Mouse (Mus musculus) forebrain, embryonic 11.5 days (tissue): ENCODE data around the gene Rhox3h. TPM values are rescaled to one million over a fixed set of nuclear protein-coding genes. Genes with fewer than 3 reads are reported as not detected.
"Not testable (repeated sequence)": the region's sequence is repeated elsewhere in the genome, so short reads cannot be mapped to it uniquely, and the experiment has no call there.

ENCODE experiments used
- ATAC-seq: fragments of 200-750 bp; cut with Nextera tagmentation; replicated peaks from 2 replicates; pipeline ENCODE4 v1.8.0; 2017; ENCODE audit warnings: moderate TSS enrichment; ENCODE audit not compliant: low FRiP score
- DNase-seq: peaks from one replicate; pipeline ENCODE4 v3.0.0-alpha.2; 2017; ENCODE audit warnings: low spot score
- H3K27ac ChIP-seq: fragments of 300-500 bp; sonication (generic); 2 replicates; pipeline ENCODE4 v1.5.1; 2014; ENCODE audit warnings: low read depth, low read length
- H3K27me3 ChIP-seq: fragments of 300-500 bp; sonication (generic); 2 replicates; pipeline ENCODE4 v1.6.1; 2014; ENCODE audit warnings: mild to moderate bottlenecking, low read length, mixed read lengths; ENCODE audit not compliant: control insufficient read depth, insufficient read depth
- H3K36me3 ChIP-seq: fragments of 300-500 bp; sonication (generic); 2 replicates; pipeline ENCODE4 v1.6.1; 2014; ENCODE audit warnings: mild to moderate bottlenecking, low read length, moderate library complexity, mixed read lengths; ENCODE audit not compliant: control insufficient read depth, insufficient read depth
- H3K4me1 ChIP-seq: fragments of 300-500 bp; sonication (generic); replicated peaks from 2 replicates; pipeline ENCODE4 v1.6.1; 2014; ENCODE audit warnings: low read length, mixed read lengths; ENCODE audit not compliant: control insufficient read depth, insufficient read depth
- H3K4me2 ChIP-seq: fragments of 300-500 bp; sonication (generic); 2 replicates; pipeline ENCODE4 v1.6.1; 2014; ENCODE audit warnings: low read depth, mild to moderate bottlenecking, low read length, moderate library complexity, mixed read lengths; ENCODE audit not compliant: severe bottlenecking
- H3K4me3 ChIP-seq: fragments of 300-500 bp; sonication (generic); 2 replicates; pipeline ENCODE4 v1.5.1; 2014; ENCODE audit warnings: low read depth, low read length
- H3K9ac ChIP-seq: fragments of 300-500 bp; sonication (generic); 2 replicates; pipeline ENCODE4 v1.6.1; 2014; ENCODE audit warnings: low read length
- H3K9me3 ChIP-seq: fragments of 300-500 bp; sonication (generic); 2 replicates; pipeline ENCODE4 v1.6.1; 2016; ENCODE audit warnings: low read length, mixed read lengths; ENCODE audit not compliant: control insufficient read depth
- WGBS: fragments of 180-500 bp; shearing (Covaris S2); extraction: QIAGEN DNeasy Blood & Tissue Kit; methylation state at CpG from one replicate; pipeline ENCODE4 v1.1.7; 2014; 5-methylcytosine and 5-hydroxymethylcytosine counted together
- polyA plus RNA-seq: library from polyadenylated mRNA; unstranded; fragments of >200 nt; fragmentation: Nextera tagmentation; extraction: Ambion mirVana; gene quantifications from 2 replicates; pipeline ENCODE4 v1.2.1, GENCODE M21; 2014

Gene Rhox3h
- not detected in 2 replicates for polyA plus RNA-seq

DNA sequence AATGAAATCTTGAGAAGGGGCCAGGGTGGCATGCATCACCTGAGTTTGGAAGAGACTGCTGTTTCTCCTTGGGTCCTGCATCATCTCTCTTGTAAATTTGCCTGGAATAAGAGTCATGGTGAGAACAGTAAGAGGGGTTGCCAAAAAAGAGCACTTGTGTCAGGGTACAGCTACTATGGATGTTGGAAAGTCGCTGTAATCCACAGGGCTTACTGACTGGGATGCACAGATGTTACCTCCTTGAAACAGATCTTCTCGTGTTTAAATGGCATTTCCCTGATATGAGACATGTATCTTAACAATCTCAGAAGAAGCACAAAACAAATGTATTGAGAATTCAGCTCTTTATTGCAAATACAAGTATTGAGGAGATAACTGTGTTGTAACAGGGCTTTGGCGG lies at the start of gene Rhox3h:
Gene Rhox3h, minus strand, starts transcription at position 101 of the 400 bp plus-strand sequence.
- DNase-seq, H3K27me3 ChIP-seq, H3K4me2 ChIP-seq, H3K4me1 ChIP-seq, H3K36me3 ChIP-seq, H3K9ac ChIP-seq, H3K27ac ChIP-seq, ATAC-seq, H3K4me3 ChIP-seq, H3K9me3 ChIP-seq: not testable (repeated sequence)
- 100% methylated on average over 1 of the region's 3 CpGs for WGBS

DNA sequence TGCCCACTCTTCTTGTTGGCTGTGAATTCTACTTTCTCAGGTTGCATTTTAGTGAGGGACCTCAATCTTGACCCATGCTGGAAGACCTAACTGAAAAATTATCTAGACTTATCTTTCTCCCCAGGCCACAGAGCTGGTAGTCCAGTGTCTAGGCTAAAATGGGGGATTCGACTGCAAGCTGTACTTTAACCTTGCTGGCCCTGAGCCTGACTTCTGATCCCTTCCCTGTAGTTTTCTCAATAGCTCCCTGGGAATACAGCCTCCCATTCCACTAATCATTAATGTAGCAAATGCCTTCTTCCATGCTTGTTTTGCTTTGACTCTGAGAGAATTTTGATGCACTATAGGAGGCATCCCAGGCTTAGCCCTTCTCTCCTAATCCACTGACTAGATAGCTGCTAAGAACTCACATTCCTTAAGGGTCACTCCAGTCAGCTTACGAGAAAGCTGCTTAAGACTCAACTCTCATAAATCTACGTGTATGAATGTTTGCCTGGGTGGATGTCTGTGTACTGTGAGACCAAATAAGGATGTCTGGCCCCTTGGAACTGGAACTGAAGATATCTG lies 33.3 kb upstream of the Rhox3h start:
- Histone ChIP-seq H3K36me3 (no peaks in the 10 kb centered on the region), H3K27me3 (no peaks in the 10 kb centered on the region), H3K4me2 (no peak overlapping the region), H3K4me1 (no peaks in the 10 kb centered on the region), H3K4me3 (no peak overlapping the region), H3K9me3 (no peaks in the 10 kb centered on the region), H3K27ac (no peak overlapping the region), H3K9ac (no peak overlapping the region)
- no peak for ATAC-seq
- no peak for DNase-seq
- WGBS: 83% methylated on average over 3 of the region's 3 CpGs

DNA sequence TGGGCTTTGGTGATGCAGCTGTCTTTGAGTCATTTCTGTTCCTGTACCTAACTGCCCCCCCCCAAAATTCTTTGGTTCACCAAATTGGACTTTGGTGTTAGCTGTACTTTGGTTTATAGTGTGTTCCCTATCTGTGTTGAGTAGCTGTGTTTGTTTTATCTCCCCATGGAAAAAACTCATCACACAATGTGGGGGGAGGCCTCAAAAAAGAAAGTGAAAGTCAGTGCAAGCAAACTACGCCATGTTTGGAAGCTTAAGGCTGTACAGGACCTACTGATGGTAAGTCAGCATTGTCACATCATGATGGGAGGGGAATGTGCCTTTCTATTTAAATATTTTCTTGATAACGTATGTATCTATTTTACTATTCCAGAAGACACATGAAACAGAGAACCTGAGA lies 23.7 kb upstream of the Rhox3h start:
- no peak overlapping the region for H3K9ac ChIP-seq
- no peaks in the 10 kb centered on the region for H3K27me3 ChIP-seq
- H3K9me3 ChIP-seq: no peaks in the 10 kb centered on the region
- no peaks in the 10 kb centered on the region for H3K4me1 ChIP-seq
- DNase-seq (no peak), ATAC-seq (no peak)
- no peak overlapping the region for H3K4me3 ChIP-seq
- WGBS: 84% methylated on average over 2 of the region's 2 CpGs
- no peak overlapping the region for H3K27ac ChIP-seq
- H3K4me2 ChIP-seq: no peak overlapping the region
- no peaks in the 10 kb centered on the region for H3K36me3 ChIP-seq

DNA sequence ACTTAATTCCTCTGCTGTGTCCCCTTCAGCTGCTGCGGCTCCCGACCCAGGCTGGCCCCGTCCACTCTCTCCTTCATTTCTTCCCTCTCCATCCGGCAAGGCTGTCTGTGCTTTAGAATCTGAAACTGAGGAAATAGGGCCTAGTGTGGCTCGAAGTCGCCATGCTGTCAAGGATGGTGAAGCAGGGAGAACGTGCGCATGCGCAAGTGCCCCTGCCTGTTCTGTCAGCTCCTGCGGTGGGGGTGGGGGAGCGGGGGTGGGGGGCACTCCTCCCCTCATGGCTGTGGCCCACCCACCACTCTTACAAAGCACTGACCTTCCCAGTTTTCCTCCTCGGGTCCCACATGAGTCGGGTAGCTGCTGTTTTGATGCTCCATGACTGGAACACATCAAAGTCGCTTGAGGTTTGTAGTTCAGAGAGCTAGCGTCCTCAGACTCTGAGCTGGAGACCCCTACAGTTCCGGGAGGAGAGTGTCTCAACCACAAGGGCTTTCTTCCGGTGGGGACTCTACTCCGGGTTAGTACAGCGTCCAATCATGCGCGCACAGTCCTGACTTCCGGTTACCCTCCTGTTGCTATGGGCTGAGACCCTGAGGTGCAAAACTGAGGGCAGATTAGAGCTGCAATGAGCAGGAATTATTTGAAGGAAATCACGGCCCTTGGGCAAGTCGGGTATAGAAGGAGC lies 14.6 kb upstream of the Rhox3h start:
- Histone ChIP-seq H3K36me3 (no peaks in the 10 kb centered on the region), H3K27me3 (no peaks in the 10 kb centered on the region), H3K9me3 (no peaks in the 10 kb centered on the region), H3K4me1 (no peaks in the 10 kb centered on the region), H3K4me3 (no peak overlapping the region), H3K27ac (no peak overlapping the region), H3K4me2 (no peak overlapping the region), H3K9ac (no peak overlapping the region)
- ATAC-seq (no peak), DNase-seq (no peak)
- 85% methylated on average over 24 of the region's 24 CpGs for WGBS

- H3K4me3 ChIP-seq, ATAC-seq, H3K27ac ChIP-seq, H3K4me2 ChIP-seq, DNase-seq, H3K9me3 ChIP-seq, H3K4me1 ChIP-seq, H3K27me3 ChIP-seq, H3K9ac ChIP-seq, H3K36me3 ChIP-seq: not testable (repeated sequence)
- WGBS: 89% methylated on average over 8 of the region's 8 CpGs
Measured at GRCm38 (mm10) chrX:37673177-37673576, 4.6 kb upstream of the Rhox3h start, which contains the start of gene Rhox2h. Gene Rhox2h (minus strand): TSS chrX:37673277.

DNA sequence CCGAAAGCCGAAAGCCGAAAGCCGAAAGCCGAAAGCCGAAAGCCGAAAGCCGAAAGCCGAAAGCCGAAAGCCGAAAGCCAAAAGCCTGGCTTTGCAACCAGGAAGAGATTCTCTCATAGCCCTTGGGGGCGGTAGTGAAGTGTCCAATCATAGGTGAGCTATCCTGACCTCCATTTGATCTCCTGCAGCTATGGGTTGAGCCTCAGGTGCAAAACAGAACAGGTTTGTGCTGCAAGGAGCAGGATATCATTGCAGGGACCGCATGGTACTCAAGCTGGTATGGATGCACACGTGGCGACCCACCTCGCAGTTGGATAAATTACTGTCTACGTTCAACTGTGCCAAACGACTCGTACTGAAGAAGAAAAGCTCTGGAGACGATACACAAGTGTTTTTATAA lies 17.3 kb downstream of the Rhox3h start, which contains the start of gene Rhox4g:
Gene Rhox4g, minus strand, starts transcription at position 101 of the 400 bp plus-strand sequence.
- not testable (repeated sequence) for H3K27ac ChIP-seq, ATAC-seq, DNase-seq, H3K4me1 ChIP-seq, H3K9ac ChIP-seq, H3K4me3 ChIP-seq, H3K4me2 ChIP-seq, H3K27me3 ChIP-seq, H3K36me3 ChIP-seq, H3K9me3 ChIP-seq
- WGBS: 93% methylated on average over 15 of the region's 20 CpGs

DNA sequence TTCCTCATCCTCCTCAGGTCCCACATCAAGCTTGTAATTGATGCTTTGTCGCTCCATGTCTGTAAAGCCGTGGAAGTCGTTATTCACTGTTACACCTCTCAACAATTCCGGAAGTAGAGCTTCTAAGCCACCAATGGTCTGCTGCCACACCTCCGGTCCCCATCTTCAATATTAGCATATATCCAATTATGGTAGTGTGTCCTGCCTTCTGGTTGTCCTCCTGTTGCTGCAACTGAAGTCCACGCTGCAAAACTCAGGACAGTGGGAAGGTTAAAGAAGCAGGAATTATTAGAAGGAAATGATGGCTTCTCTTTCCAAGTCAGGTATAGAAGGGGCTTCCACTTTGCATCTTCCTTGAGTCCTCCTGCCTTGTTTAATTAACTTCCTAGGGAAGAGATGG lies 25.2 kb downstream of the Rhox3h start, which contains the start of gene Rhox2g:
Gene Rhox2g, minus strand, starts transcription at position 101 of the 400 bp plus-strand sequence.
- H3K9me3 ChIP-seq, H3K4me2 ChIP-seq, H3K27me3 ChIP-seq, DNase-seq, H3K4me3 ChIP-seq, ATAC-seq, H3K4me1 ChIP-seq, H3K9ac ChIP-seq, H3K36me3 ChIP-seq, H3K27ac ChIP-seq: not testable (repeated sequence)
- 84% methylated on average over 6 of the region's 6 CpGs for WGBS

DNA sequence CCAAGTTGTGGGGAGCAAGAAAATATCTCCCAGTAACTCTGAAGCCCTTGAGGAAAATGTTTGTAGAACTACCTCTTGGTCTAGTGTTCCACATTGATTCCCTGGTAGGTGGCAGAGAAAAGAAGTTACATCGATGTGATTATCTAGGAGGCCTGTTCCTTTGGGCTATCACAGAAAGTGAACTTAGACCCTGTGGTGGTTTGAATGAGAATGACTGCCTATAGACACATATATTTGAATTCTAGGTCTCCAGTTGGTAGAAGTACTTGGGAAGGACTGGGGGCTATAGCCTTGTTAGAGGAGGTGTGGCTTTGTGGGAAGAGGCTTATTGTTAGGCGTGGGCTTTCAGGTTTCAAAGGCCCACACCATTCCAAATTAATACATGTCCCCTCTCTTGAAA lies 40.1 kb downstream of the Rhox3h start, which contains the start of gene Rhox3g:
Gene Rhox3g, minus strand, starts transcription at position 101 of the 400 bp plus-strand sequence.
- H3K9me3 ChIP-seq, DNase-seq, H3K4me2 ChIP-seq: not testable (repeated sequence)

More for the DNA sequence above, 40.1 kb downstream of the Rhox3h start, which contains the start of gene Rhox3g:
- H3K27me3 ChIP-seq, H3K9ac ChIP-seq, ATAC-seq, H3K4me1 ChIP-seq, H3K36me3 ChIP-seq, H3K27ac ChIP-seq, H3K4me3 ChIP-seq: not testable (repeated sequence)
- WGBS: 86% methylated on average over 2 of the region's 2 CpGs
